Mouse (Mus musculus) adrenal gland, postnatal 10 days (tissue): Measurements from ENCODE around the gene Cd34. TPM values are rescaled to one million over a fixed set of nuclear protein-coding genes. Genes with fewer than 3 reads are reported as not detected.

ENCODE experiments used
- DNase-seq: peaks from one replicate; pipeline ENCODE4 v3.0.0; 2021; ENCODE audit warnings: mixed read lengths
- long read RNA-seq, 2 experiments: library from polyadenylated mRNA; stranded (forward); transcript quantifications; one replicate each; pipeline ENCODE4 v2.0.0; 2021
- total RNA-seq, 2 experiments: library from RNA; stranded (reverse); gene quantifications; 2 replicates each; pipeline ENCODE4 v1.2.3; 2021

Cd34 gene
- 100 to 1,000 TPM; 109 to 127 TPM for total RNA-seq
- long read RNA-seq, experiment 1, transcript Cd34-202 (8 exons, 2,554 nt) = minor isoform, 26 of 139 reads
- long read RNA-seq, experiment 1, transcript Cd34-201 (8 exons, 2,454 nt) = major isoform, 90 of 139 reads
- long read RNA-seq, experiment 1, partial matches to known transcripts = 19 of 139 reads
- long read RNA-seq, experiment 1, other reads (novel, unspliced or antisense) = 3 of 139 reads
- long read RNA-seq, experiment 2, transcript Cd34-202 (8 exons, 2,554 nt) = minor isoform, 29 of 97 reads
- long read RNA-seq, experiment 2, transcript Cd34-201 (8 exons, 2,454 nt) = major isoform, 55 of 97 reads
- long read RNA-seq, experiment 2, partial matches to known transcripts = 5 of 97 reads
- long read RNA-seq, experiment 2, other reads (novel, unspliced or antisense) = 8 of 97 reads

GRCm38 (mm10) chr1:194938715-194939114 is at the start of gene Cd34:
TSS of gene Cd34 (plus strand) at chr1:194938819.
- peak; percentile 75 for DNase-seq

GRCm38 (mm10) chr1:194894513-194894912 is 44.1 kb upstream of the Cd34 start:
- DNase-seq = no peak

- no peak for DNase-seq
These were observed 43.3 kb upstream of the Cd34 start for GRCm38 (mm10) chr1:194895287-194895686.

DNA sequence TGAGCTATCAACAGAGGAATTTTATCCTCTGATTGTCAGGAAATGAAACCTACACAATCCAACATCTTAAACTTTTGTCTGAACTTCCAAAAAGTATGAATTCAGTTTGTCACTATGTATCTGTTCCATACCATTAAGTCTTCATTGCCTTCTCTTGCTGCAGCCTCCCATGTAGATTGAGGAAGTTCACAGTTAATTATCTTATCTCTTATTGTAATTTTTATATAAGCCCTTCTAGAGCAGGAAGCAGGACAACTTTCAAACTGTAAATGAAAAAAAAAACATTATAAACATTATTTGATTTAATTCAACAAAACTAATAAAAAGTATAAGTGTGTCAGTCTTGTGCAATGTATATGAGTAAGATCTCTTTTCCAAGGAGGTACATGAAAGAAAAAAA is 37.5 kb upstream of the Cd34 start:
- DNase-seq = no peak

DNA sequence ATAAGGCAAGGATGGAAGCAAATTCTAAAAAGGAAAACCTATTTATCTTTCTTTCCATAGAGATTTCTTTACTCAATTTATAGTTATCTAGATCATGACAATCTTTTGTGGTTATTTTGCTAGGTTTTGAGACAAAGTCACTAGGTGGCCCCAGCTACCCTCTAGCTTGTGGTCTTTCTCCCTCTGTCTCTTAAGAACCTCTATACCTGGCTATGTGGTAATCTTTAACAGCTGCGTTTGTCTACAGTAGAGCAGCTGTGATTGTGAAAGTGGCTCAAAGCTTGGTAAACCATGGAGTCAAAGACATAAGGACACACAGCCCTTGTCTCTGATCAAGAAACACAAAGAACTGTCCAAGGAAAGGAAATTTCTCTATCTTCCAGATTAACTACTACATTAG is 36.8 kb upstream of the Cd34 start:
- no peak for DNase-seq

DNA sequence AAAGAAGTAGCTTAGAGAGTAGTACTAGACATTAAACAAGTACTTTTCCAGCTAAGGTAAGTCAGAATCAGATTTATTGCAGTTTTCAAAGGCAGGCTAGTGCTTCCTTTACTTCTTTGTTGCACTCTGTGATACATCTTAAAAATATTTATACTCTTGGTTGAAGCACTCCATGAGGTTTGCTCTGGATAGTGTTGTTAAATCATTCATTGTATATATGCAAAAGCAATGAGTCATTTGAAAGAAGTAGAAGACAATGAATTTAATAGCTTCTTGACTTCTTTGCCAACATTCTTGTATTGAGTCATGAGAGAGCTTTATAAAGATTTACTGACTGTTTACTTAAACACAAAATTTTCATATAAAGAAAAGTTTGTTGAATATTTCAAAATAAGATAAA is 29.7 kb upstream of the Cd34 start:
- no peak for DNase-seq

- DNase-seq = no peak
These were observed 12.8 kb upstream of the Cd34 start for GRCm38 (mm10) chr1:194925753-194926350.

DNA sequence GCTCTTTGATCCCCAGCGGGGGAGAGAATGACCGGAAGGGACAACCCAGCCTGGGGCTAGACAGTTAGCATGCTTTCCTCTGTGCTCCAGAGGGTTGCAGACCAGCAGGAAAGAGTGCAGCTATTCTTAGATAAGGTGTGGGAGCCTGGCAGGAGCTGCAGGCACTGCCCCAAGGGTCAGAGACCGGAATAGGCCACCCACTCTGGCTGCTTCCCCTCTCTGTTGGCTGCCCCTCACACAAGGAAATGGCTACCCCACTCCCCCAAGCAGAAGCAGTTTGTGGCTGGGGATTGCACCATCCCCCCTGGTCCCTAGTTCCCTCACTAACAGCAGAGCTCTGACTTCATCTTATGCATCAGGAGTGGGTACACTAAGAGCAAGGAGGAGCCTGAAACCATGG is 10.7 kb upstream of the Cd34 start:
- peak; percentile 35 for DNase-seq

- DNase-seq = no peak
These were observed 9.2 kb upstream of the Cd34 start for GRCm38 (mm10) chr1:194929275-194929971.

GRCm38 (mm10) chr1:194929972-194930355 is 8.7 kb upstream of the Cd34 start:
- no peak for DNase-seq

DNA sequence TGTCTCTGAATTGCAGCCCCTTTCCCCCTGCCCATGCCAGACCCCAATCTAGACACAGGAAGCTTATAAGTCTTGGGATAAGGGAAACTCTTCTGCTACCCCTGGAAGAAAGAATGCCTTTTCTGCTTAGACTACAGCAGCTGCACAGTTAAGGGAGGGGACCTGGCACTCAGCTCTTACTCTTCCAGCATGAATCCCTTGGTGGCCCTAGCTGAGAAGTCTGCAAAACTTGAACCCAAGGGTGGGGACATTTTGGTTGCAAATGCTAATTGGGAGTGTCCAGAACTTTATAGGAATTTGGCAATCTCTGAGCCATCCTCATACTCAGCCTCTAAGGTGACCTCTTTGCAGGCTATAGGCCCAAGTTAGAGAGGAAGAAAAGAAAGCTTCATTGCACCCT is 7.9 kb upstream of the Cd34 start:
- no peak for DNase-seq

- DNase-seq = no peak
These were observed 3.3 kb upstream of the Cd34 start for GRCm38 (mm10) chr1:194935351-194935750.

DNA sequence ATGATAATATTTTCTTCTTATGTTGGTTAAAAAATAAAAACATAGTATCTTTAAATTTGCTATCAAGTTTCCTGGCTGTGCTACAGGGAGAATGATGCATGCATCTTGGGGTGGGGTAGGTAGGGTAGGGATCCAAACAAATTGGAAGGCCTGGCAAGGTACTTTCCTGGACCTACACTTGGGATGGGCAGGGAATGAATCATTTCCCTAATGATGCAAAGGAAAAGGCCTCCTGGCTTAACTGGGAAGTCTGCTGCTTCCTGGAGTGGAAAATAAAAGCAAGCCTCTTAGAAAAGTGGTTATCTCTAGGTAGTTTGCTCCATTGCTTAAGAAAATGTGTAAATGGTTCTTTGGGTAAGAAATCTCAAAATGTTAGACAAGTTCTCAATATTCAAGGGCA is 2.9 kb downstream of the Cd34 start:
- no peak for DNase-seq

DNA sequence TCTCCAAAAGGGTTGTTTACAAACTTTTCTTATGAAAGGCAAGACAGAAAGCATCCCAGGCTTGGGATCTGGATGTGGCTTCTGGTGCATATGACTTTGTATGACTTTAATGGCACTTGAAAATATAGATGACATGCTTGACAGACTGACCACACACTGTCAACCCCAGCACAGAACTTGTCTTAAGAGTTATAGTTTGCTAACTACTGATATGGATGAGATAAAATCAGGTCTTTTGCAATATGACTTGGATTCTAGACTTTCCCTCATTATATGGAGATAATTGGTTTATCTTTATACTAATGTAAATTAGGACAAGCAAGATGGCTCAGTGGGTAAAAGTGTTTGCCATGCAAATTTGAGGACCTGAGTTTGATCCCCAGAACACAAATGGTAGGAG is 4.3 kb downstream of the Cd34 start:
- DNase-seq = no peak

DNA sequence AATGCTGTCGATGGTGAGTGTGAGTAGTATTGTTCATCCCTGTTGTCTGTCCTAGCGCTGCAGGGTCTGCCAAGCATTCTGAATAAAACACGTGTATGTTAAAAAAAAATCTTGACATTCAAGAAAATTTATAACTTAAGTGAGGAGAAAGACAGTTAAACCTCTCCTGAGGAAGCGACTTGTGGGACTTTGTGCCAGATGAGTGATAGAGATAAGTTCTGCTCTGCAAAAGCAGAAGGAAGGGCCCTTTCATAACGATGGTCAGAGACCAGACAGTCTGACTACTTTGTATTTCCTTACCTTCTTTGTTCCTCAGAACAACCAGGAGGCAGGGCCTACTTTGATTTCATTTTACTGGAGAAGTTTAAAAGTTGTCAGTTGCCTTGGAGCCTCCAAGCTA is 4.9 kb downstream of the Cd34 start:
- DNase-seq = no peak

DNA sequence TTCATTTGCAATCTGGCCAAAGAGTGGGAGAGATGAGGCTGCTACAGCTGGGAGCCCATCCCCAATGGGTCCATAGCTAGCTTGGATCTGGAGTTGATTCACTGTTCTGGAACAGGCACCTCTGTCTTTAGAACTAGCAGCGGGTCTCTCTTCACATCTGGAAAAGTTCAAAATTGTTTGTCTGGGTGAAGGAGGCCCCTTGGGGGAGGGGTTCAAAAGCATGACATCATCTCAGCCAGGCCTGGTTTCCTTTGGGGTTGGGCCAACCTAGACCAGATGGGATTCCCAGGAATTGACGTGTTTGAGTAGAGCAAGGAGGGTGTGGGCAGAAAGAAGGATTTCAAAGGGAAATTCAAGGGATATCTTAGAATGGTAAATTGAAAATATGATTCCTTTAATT is 6.8 kb downstream of the Cd34 start:
- DNase-seq = no peak

DNA sequence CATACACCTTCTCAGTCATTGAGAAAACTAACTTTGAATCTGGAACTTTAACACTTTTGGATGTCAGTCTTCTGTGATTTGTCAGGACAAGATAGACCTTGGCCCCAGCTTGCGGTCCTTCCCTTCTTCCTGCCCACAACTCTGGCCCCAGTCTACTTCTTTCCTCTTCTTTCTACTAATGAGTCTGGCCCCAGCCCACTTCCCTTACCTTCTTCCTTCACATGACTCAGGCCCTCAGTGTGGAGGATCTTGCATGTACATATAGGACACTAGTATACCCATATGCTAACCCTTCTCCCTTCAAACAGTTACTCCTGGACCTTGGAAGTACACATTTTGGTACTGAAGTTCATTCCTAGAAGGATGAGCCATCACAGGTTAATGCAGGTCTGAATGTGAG is 7.8 kb downstream of the Cd34 start:
- no peak for DNase-seq

DNA sequence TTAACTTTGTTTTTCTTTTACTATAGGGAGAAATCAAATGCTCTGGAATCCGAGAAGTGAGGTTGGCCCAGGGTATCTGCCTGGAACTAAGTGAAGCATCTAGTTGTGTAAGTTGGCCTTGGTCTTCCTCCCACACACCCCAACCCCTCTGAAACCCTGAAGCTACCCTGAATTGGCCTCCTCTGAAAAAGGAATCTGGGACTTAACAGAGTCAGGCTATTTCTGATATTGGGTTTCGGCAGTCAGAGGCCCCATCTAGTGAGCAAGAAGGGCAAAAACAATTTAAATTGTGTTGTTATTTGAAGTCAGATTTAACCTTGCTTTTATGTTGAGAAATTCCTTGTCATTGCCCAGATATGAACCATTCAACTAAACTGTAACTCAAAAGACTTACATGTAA is 12.3 kb downstream of the Cd34 start:
- DNase-seq = peak; percentile 27

- DNase-seq = no peak
These were observed 14.3 kb downstream of the Cd34 start for GRCm38 (mm10) chr1:194952891-194953290.

DNA sequence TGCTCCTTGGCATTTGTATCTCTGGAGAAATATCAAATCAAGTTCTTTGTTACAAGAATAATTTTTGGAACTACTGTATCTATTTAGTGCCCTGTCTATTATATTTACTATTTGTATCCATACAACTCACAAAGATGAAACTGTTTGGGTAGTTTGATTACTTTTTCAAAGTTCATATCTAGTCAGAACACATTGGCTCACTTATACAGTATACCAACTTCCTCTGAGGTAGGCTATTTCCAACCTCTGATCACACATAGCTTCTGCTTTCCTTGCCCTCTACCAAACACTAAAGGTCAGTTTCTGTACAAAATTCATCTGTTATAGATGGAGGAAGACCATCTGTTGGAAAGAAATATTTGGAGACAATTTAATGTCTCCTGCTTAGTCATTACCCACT is 16.1 kb downstream of the Cd34 start:
- DNase-seq = no peak

- DNase-seq = no peak
These were observed 17.1 kb downstream of the Cd34 start for GRCm38 (mm10) chr1:194955749-194956148.

GRCm38 (mm10) chr1:194957021-194957420 is 18.4 kb downstream of the Cd34 start:
- DNase-seq = no peak

DNA sequence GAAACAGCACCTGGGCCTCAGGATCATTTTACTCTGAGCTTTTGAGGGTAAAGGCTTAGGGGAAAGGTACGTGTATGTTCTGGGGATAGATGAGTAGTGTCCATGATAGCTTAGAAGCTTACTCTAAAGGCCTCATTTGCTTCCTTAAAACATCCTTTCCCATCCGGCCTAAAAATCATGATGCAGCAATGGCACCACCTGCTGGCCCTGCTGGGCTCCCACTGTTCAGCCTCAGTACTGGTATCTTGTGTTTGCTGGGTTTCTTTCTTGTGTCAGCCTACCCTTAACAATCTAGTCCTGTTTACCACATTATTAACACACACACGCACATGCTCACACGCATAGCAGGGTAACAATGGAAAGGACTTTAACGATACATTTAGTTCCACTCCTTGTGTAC is 23.6 kb downstream of the Cd34 start:
- DNase-seq = peak; percentile 83

DNA sequence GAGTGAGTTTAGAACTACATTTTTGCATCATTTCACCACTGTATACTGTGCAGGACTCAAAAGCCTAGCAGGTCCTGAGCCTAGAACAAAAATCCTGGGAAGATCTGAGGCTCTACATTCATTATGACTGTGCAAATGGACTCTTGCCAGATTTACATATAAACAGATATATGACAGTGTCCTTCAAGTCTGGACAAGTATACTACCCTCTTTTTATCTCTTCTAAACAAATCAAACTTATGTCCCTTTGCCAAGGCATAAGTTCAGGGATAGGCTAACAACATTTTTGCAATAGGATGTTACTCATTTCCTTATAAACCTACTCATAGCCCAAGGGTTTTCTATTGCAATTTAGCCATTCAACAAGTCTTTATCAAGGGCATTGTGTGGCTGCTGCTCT is 24.1 kb downstream of the Cd34 start:
- DNase-seq = no peak
